Mouse (Mus musculus) kidney, adult 2 months (tissue): ENCODE data around the gene Macrod2.

Experiments
- CTCF ChIP-seq: fragments of 200-500 bp; conservative IDR thresholded peaks from 2 replicates; pipeline ENCODE4 v1.5.1; 2011; ENCODE audit warnings: low read depth, mild to moderate bottlenecking, control low read depth, low read length, moderate library complexity, mixed read lengths; ENCODE audit not compliant: insufficient read depth, insufficient read length
- POLR2A ChIP-seq: fragments of 200-500 bp; IDR thresholded peaks from one replicate; pipeline ENCODE4 v1.6.1; 2011; ENCODE audit warnings: low read depth, low read length, control low read depth

- TF ChIP-seq CTCF (no peak), POLR2A (no peak)
These were observed 139.5 kb downstream of the Macrod2 start for GRCm38 (mm10) chr2:140534583-140534982.
